Mouse (Mus musculus) lung, postnatal 0 days (tissue): ENCODE measurements around the gene Fuz. TPM values are rescaled to one million over a fixed set of nuclear protein-coding genes. Genes with fewer than 3 reads are reported as not detected.
A peak's percentile ranks its signal among the peaks of the same experiment; 100 is the strongest.

Experiments
- ATAC-seq: fragments of 200-750 bp; cut with Nextera tagmentation; 2 replicates; pipeline ENCODE4 v1.8.0; 2017; ENCODE audit warnings: moderate library complexity
- DNase-seq: peaks from one replicate; pipeline ENCODE4 v3.0.0-alpha.2; 2016; ENCODE audit warnings: low spot score
- H3K27ac ChIP-seq: fragments of 300-500 bp; sonication (generic); 2 replicates; pipeline ENCODE4 v1.5.1; 2014; ENCODE audit warnings: antibody characterized with exemption, mild to moderate bottlenecking, low read length, mixed read lengths
- H3K27me3 ChIP-seq: fragments of 300-500 bp; sonication (generic); replicated peaks from 2 replicates; pipeline ENCODE4 v1.6.1; 2014; ENCODE audit warnings: low read length, mixed read lengths; ENCODE audit not compliant: insufficient read depth
- H3K36me3 ChIP-seq: fragments of 300-500 bp; sonication (generic); 2 replicates; pipeline ENCODE4 v1.6.1; 2014; ENCODE audit warnings: low read length, mixed read lengths; ENCODE audit not compliant: insufficient read depth
- H3K4me1 ChIP-seq: fragments of 300-500 bp; sonication (generic); 2 replicates; pipeline ENCODE4 v1.6.1; 2014; ENCODE audit warnings: antibody characterized with exemption, low read depth, low read length, mixed read lengths; ENCODE audit not compliant: insufficient read depth
- H3K4me2 ChIP-seq: fragments of 300-500 bp; sonication (generic); replicated peaks from 2 replicates; pipeline ENCODE4 v1.6.1; 2014; ENCODE audit warnings: low read depth, mild to moderate bottlenecking, low read length, moderate library complexity, mixed read lengths
- H3K4me3 ChIP-seq: fragments of 300-500 bp; sonication (generic); 2 replicates; pipeline ENCODE4 v1.5.1; 2014; ENCODE audit warnings: low read depth, low read length
- H3K9ac ChIP-seq: fragments of 300-500 bp; sonication (generic); replicated peaks from 2 replicates; pipeline ENCODE4 v1.6.1; 2014; ENCODE audit warnings: low read depth, mild to moderate bottlenecking
- H3K9me3 ChIP-seq: fragments of 300-500 bp; sonication (generic); 2 replicates; pipeline ENCODE4 v1.6.1; 2016; ENCODE audit warnings: low read length, mixed read lengths
- CTCF ChIP-seq: IDR thresholded peaks from 2 replicates; pipeline ENCODE4 v1.5.1; 2016; ENCODE audit warnings: antibody characterized with exemption, mild to moderate bottlenecking
- EP300 ChIP-seq: IDR thresholded peaks from 2 replicates; pipeline ENCODE4 v1.6.1; 2016; ENCODE audit warnings: antibody characterized with exemption, mild to moderate bottlenecking, control low read depth
- WGBS: fragments of 180-500 bp; shearing (Covaris S2); extraction: QIAGEN DNeasy Blood & Tissue Kit; methylation state at CpG from one replicate; pipeline ENCODE4 v1.1.7; 2014; 5-methylcytosine and 5-hydroxymethylcytosine counted together
- polyA plus RNA-seq: library from polyadenylated mRNA; unstranded; fragments of >200 nt; fragmentation: Nextera tagmentation; extraction: Ambion mirVana; gene quantifications from 2 replicates; pipeline ENCODE4 v1.2.1, GENCODE M21; 2015

Fuz gene
- polyA plus RNA-seq, 1 experiment from 2014 or later = 15.1 TPM

DNA sequence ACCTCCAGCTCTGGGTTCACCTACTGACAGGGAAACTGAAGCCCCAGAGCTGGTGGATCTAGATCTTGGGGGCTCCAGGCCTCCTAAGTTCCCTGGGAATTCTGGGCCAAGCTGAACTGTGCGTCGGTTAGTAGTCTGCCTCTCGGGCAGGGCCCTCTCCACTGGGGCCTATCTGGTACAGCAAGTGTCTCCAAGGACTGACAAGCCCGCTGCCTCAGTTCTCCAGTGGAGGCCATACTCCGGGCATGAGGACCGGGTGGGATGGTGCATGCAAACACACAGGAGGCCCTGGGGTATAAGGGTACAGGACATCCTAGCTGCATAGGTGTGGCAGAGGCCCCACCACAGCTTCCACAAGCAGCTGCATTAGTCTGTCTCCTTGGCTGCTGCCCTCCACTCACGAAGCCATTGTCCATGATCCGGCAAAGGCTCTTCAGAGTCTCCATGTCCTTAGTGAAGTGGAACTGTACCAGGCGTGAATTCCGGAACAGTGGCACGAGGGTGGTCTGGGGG is 31.8 kb upstream of the Fuz start:
- no peak overlapping the region for H3K4me2 ChIP-seq
- WGBS = 76% methylated on average over 11 of the region's 11 CpGs

GRCm38 (mm10) chr7:44864595-44865542 is 31.0 kb upstream of the Fuz start:
- Histone ChIP-seq H3K4me1 (peaks cover 27% of the 10 kb centered on the region), H3K27ac (peak overlapping the region; percentile 100), H3K4me2 (no peak overlapping the region), H3K9me3 (no peaks in the 10 kb centered on the region), H3K9ac (no peak overlapping the region), H3K36me3 (peaks cover 25% of the 10 kb centered on the region), H3K4me3 (no peak overlapping the region), H3K27me3 (no peaks in the 10 kb centered on the region)
- WGBS = 61% methylated on average over 24 of the region's 24 CpGs
- ATAC-seq = no peak; the same call in 1 of the 2 replicates
- peak; percentile 72 for DNase-seq
- TF ChIP-seq EP300 (no peak), CTCF (no peak)

More for the DNA sequence above, 31.8 kb upstream of the Fuz start:
- H3K9me3 ChIP-seq = no peaks in the 10 kb centered on the region
- peaks cover 25% of the 10 kb centered on the region for H3K36me3 ChIP-seq
- no peaks in the 10 kb centered on the region for H3K27me3 ChIP-seq
- DNase-seq (no peak), ATAC-seq (no peak)
- H3K4me1 ChIP-seq = peaks cover 27% of the 10 kb centered on the region
- H3K27ac ChIP-seq = peak overlapping the region; percentile 43
- TF ChIP-seq CTCF = no peak
- no peak for TF ChIP-seq EP300
- no peak overlapping the region for H3K9ac ChIP-seq
- no peak overlapping the region for H3K4me3 ChIP-seq

GRCm38 (mm10) chr7:44866276-44867009 is 29.4 kb upstream of the Fuz start:
- TF ChIP-seq EP300 (no peak), CTCF (peak; percentile 59)
- peak; percentile 96 for DNase-seq
- 31% methylated on average over 15 of the region's 15 CpGs for WGBS
- Histone ChIP-seq H3K4me3 (no peak overlapping the region), H3K9me3 (no peaks in the 10 kb centered on the region), H3K4me2 (peak overlapping the region; percentile 69), H3K36me3 (peaks cover 25% of the 10 kb centered on the region), H3K27ac (peak overlapping the region; percentile 100), H3K27me3 (no peaks in the 10 kb centered on the region), H3K9ac (peak overlapping the region; percentile 34; the same call in 1 of the 2 replicates), H3K4me1 (peaks cover 33% of the 10 kb centered on the region)
- ATAC-seq = peak; percentile 15

DNA sequence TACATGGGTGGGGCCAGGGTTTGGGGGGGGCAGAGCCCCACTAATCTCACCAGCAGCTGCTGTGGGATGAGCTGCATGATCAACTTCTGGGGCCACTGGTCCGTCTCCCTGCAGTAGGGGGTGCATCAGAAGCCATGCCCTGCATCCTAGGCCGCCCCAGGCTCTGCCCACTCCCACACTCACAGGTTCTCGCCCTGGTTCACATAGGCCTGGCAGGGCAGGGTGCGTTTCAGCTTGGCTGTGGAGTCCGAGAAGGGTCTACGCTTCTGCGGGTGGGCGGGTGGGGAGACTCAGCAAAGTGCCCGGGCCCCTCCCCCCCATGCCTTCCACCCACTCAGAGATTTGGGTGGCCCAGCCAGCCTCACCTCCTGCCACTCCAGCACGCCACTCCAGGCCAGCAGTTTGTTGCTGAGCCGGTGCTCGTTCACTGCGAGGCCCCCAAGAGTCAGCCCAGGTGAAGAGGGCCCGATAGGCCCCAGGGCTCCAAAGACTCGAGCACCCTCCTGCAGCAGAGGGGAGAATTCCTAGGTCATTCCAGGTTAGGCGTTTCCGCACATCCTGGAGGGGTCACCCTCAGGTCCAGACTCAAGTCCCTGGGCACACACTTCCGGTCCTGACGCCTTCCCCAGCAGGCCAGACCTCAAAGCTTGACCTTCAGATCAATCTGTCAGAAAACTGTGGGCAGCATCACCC is 28.7 kb upstream of the Fuz start:
- Histone ChIP-seq H3K4me1 (peaks cover 33% of the 10 kb centered on the region), H3K27ac (peak overlapping the region; percentile 100), H3K4me3 (peak overlapping the region; percentile 99; the same call in 1 of the 2 replicates), H3K9ac (no peak overlapping the region), H3K27me3 (no peaks in the 10 kb centered on the region), H3K9me3 (no peaks in the 10 kb centered on the region), H3K36me3 (peaks cover 22% of the 10 kb centered on the region), H3K4me2 (peak overlapping the region; percentile 69)
- DNase-seq = no peak
- TF ChIP-seq CTCF (no peak), EP300 (no peak)
- no peak for ATAC-seq
- WGBS = 40% methylated on average over 18 of the region's 19 CpGs

DNA sequence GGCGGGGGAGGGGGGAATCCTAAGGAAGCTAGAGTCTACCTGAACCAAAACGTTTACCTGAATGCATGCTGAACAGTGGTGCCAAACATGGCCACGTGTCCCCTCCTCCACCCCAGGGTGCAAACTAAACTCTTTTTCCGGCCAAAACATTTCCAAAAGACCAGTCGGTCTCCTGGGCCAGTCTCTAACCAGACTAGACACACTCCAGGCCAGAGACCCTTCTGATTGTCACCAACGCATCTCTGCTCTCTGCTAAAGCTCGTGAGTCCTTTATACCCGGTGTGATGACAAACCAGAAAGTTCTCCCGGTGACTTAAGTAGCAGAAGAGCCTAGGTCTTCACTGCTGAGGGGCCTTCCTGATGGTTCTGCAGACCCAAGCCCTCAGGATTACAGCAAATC is 28.1 kb upstream of the Fuz start:
- ATAC-seq (no peak), DNase-seq (peak; percentile 16)
- Histone ChIP-seq H3K9ac (peak overlapping the region; percentile 98), H3K27ac (peak overlapping the region; percentile 100), H3K4me3 (peak overlapping the region; percentile 99), H3K36me3 (peaks cover 17% of the 10 kb centered on the region), H3K4me1 (peaks cover 33% of the 10 kb centered on the region), H3K27me3 (no peaks in the 10 kb centered on the region), H3K4me2 (peak overlapping the region; percentile 69), H3K9me3 (no peaks in the 10 kb centered on the region)
- WGBS = 38% methylated on average over 9 of the region's 9 CpGs
- TF ChIP-seq EP300 (no peak), CTCF (no peak)
